Mouse (Mus musculus): ENCODE results near the gene Micall2. TPM values are rescaled to one million over a fixed set of nuclear protein-coding genes. Genes with fewer than 3 reads are reported as not detected.
"Not testable (repeated sequence)": the region's sequence is repeated elsewhere in the genome, so short reads cannot be mapped to it uniquely, and the experiment has no call there.

Gene Micall2
- polyA plus RNA-seq, 1 experiment = 3.3 TPM

- Histone ChIP-seq H3K4me3 (ENCODE audit: insufficient read depth, low read depth, low read length) (no peak overlapping the region), H3K4me1 (ENCODE audit: control insufficient read depth, insufficient read depth, low read length) (no peaks in the 10 kb centered on the region), H3K27ac (ENCODE audit: insufficient read depth, low read depth, low read length) (no peak overlapping the region), H3K36me3 (ENCODE audit: control insufficient read depth, insufficient read depth, low read length) (peaks cover 2% of the 10 kb centered on the region), H3K27me3 (replicated peaks; ENCODE audit: control insufficient read depth, insufficient read depth, low read length) (no peaks in the 10 kb centered on the region)
- 88% methylated on average over 2 of the region's 2 CpGs for WGBS
- TF ChIP-seq POLR2A (IDR thresholded peaks at IDR 0.05; ENCODE audit: low read depth, low read length) = no peak
- TF ChIP-seq CTCF (conservative IDR thresholded peaks at IDR 0.05; ENCODE audit: insufficient read depth, insufficient read length, low read depth, low read length) = no peak
- no peak for DNase-seq
Observed at GRCm38 (mm10) chr5:139756586-139756985, 20.4 kb upstream of the Micall2 start.

GRCm38 (mm10) chr5:139756135-139756534 lies 20.0 kb upstream of the Micall2 start:
- Histone ChIP-seq H3K27ac (ENCODE audit: insufficient read depth, low read depth, low read length) (no peak overlapping the region), H3K36me3 (ENCODE audit: control insufficient read depth, insufficient read depth, low read length) (peaks cover 2% of the 10 kb centered on the region), H3K4me3 (ENCODE audit: insufficient read depth, low read depth, low read length) (no peak overlapping the region), H3K4me1 (ENCODE audit: control insufficient read depth, insufficient read depth, low read length) (no peaks in the 10 kb centered on the region), H3K27me3 (replicated peaks; ENCODE audit: control insufficient read depth, insufficient read depth, low read length) (no peaks in the 10 kb centered on the region)
- TF ChIP-seq POLR2A (IDR thresholded peaks at IDR 0.05; ENCODE audit: low read depth, low read length) (no peak), CTCF (conservative IDR thresholded peaks at IDR 0.05; ENCODE audit: insufficient read depth, insufficient read length, low read depth, low read length) (no peak)
- 85% methylated on average over 12 of the region's 12 CpGs for WGBS
- no peak for DNase-seq

GRCm38 (mm10) chr5:139754753-139755152 lies 18.6 kb upstream of the Micall2 start:
- Histone ChIP-seq H3K36me3 (ENCODE audit: control insufficient read depth, insufficient read depth, low read length) (no peaks in the 10 kb centered on the region), H3K4me1 (ENCODE audit: control insufficient read depth, insufficient read depth, low read length) (peaks cover 6% of the 10 kb centered on the region), H3K4me3 (ENCODE audit: insufficient read depth, low read depth, low read length) (no peak overlapping the region), H3K27ac (ENCODE audit: insufficient read depth, low read depth, low read length) (no peak overlapping the region), H3K27me3 (replicated peaks; ENCODE audit: control insufficient read depth, insufficient read depth, low read length) (no peaks in the 10 kb centered on the region)
- DNase-seq = peak; percentile 54
- TF ChIP-seq POLR2A (IDR thresholded peaks at IDR 0.05; ENCODE audit: low read depth, low read length) (no peak), CTCF (conservative IDR thresholded peaks at IDR 0.05; ENCODE audit: insufficient read depth, insufficient read length, low read depth, low read length) (peak; percentile 67)
- 32% methylated on average over 12 of the region's 12 CpGs for WGBS

- H3K36me3 ChIP-seq (ENCODE audit: control insufficient read depth, insufficient read depth, low read length) = no peaks in the 10 kb centered on the region
- peak; percentile 67 for DNase-seq
Observed at GRCm38 (mm10) chr5:139750535-139750934, 14.4 kb upstream of the Micall2 start.

GRCm38 (mm10) chr5:139749413-139750125 lies 13.4 kb upstream of the Micall2 start:
- TF ChIP-seq CTCF (conservative IDR thresholded peaks at IDR 0.05; ENCODE audit: insufficient read depth, insufficient read length, low read depth, low read length) (no peak), POLR2A (IDR thresholded peaks at IDR 0.05; ENCODE audit: low read depth, low read length) (no peak)
- Histone ChIP-seq H3K27me3 (replicated peaks; ENCODE audit: control insufficient read depth, insufficient read depth, low read length) (no peaks in the 10 kb centered on the region), H3K27ac (ENCODE audit: insufficient read depth, low read depth, low read length) (no peak overlapping the region), H3K4me3 (ENCODE audit: insufficient read depth, low read depth, low read length) (no peak overlapping the region), H3K36me3 (ENCODE audit: control insufficient read depth, insufficient read depth, low read length) (no peaks in the 10 kb centered on the region), H3K4me1 (ENCODE audit: control insufficient read depth, insufficient read depth, low read length) (peaks cover 12% of the 10 kb centered on the region)
- peak; percentile 93 for DNase-seq
- 49% methylated on average over 16 of the region's 16 CpGs for WGBS

More at GRCm38 (mm10) chr5:139750535-139750934, 14.4 kb upstream of the Micall2 start:
- TF ChIP-seq CTCF (conservative IDR thresholded peaks at IDR 0.05; ENCODE audit: insufficient read depth, insufficient read length, low read depth, low read length) = peak; percentile 82
- TF ChIP-seq POLR2A (IDR thresholded peaks at IDR 0.05; ENCODE audit: low read depth, low read length) = no peak
- H3K4me3 ChIP-seq (ENCODE audit: insufficient read depth, low read depth, low read length) = no peak overlapping the region
- H3K4me1 ChIP-seq (ENCODE audit: control insufficient read depth, insufficient read depth, low read length) = peaks cover 12% of the 10 kb centered on the region
- no peaks in the 10 kb centered on the region for H3K27me3 ChIP-seq (replicated peaks; ENCODE audit: control insufficient read depth, insufficient read depth, low read length)
- no peak overlapping the region for H3K27ac ChIP-seq (ENCODE audit: insufficient read depth, low read depth, low read length)

- no peaks in the 10 kb centered on the region for H3K27me3 ChIP-seq (replicated peaks; ENCODE audit: control insufficient read depth, insufficient read depth, low read length)
- TF ChIP-seq CTCF (conservative IDR thresholded peaks at IDR 0.05; ENCODE audit: insufficient read depth, insufficient read length, low read depth, low read length) (peak; percentile 92), POLR2A (IDR thresholded peaks at IDR 0.05; ENCODE audit: low read depth, low read length) (no peak)
- H3K4me1 ChIP-seq (ENCODE audit: control insufficient read depth, insufficient read depth, low read length) = peaks cover 12% of the 10 kb centered on the region
- H3K36me3 ChIP-seq (ENCODE audit: control insufficient read depth, insufficient read depth, low read length) = no peaks in the 10 kb centered on the region
- H3K4me3 ChIP-seq (ENCODE audit: insufficient read depth, low read depth, low read length) = no peak overlapping the region
- 6% methylated on average over 3 of the region's 3 CpGs for WGBS
- peak; percentile 81 for DNase-seq
- no peak overlapping the region for H3K27ac ChIP-seq (ENCODE audit: insufficient read depth, low read depth, low read length)
Observed at GRCm38 (mm10) chr5:139745771-139746170, 9.6 kb upstream of the Micall2 start.

GRCm38 (mm10) chr5:139742640-139743039 lies 6.5 kb upstream of the Micall2 start:
- H3K27ac ChIP-seq (ENCODE audit: insufficient read depth, low read depth, low read length); DNase-seq; H3K36me3 ChIP-seq (ENCODE audit: control insufficient read depth, insufficient read depth, low read length); H3K4me1 ChIP-seq (ENCODE audit: control insufficient read depth, insufficient read depth, low read length); H3K27me3 ChIP-seq (replicated peaks; ENCODE audit: control insufficient read depth, insufficient read depth, low read length); H3K4me3 ChIP-seq (ENCODE audit: insufficient read depth, low read depth, low read length): not testable (repeated sequence)
- 39% methylated on average over 3 of the region's 3 CpGs for WGBS

Measured in kidney, adult 2 months (tissue).